Mouse (Mus musculus): ENCODE measurements around the gene Zbtb16. TPM values are rescaled to one million over a fixed set of nuclear protein-coding genes. Genes with fewer than 3 reads are reported as not detected.

The Zbtb16 gene
- polyA plus RNA-seq, 1 experiment from 2014 or later, result 3.0 TPM

DNA sequence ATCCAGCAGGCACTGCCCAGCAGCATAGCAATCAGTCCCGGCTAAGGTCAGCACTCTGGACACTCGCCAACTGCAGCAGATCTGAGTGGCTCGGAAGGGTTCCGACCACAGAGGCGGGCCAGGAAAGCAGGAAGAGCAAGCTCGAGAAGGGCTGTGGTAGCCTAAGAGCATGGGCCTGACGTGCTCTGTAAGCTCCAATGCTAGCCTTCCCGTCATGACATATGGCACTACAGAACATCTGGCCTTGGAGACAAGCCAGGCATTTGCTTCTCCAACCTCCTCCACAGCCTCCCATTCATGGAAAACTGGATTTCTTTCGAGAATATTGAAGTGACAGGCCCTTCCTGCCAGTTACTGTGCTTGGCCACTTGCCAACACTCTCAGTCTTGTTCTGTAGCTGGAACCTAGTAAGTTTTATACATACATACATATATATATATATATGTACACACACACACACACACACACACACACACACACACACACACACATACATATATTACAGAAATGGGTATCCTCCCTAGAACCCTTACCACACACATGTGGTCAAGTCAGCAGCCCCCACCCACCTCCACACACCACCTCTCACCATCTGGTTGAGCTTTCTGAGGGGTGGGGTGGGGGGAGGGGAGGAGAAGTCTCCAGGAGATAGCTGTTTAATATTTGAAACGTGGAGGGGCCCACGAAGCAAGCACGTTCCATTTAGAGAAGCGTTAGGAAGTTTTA is 75.4 kb downstream of the Zbtb16 start:
- Histone ChIP-seq H3K36me3 (replicated peaks; ENCODE audit: control insufficient read depth, insufficient read depth, low read depth, low read length) (no peaks in the 10 kb centered on the region), H3K9me3 (replicated peaks; ENCODE audit: control insufficient read depth, low read length) (no peaks in the 10 kb centered on the region), H3K4me1 (ENCODE audit: control insufficient read depth, insufficient read depth, low read length) (peaks cover 2% of the 10 kb centered on the region; the same call in 1 of the 2 replicates), H3K4me3 (ENCODE audit: low read depth, low read length) (no peak overlapping the region), H3K9ac (replicated peaks; ENCODE audit: low read length) (no peak overlapping the region), H3K27me3 (ENCODE audit: control insufficient read depth, insufficient read depth, low read length) (no peaks in the 10 kb centered on the region), H3K4me2 (ENCODE audit: low read depth, low read length) (no peak overlapping the region), H3K27ac (replicated peaks; ENCODE audit: low read depth, low read length) (no peak overlapping the region)
- DNase-seq (ENCODE audit: low spot score) (peak; percentile 41), ATAC-seq (replicated peaks; ENCODE audit: insufficient number of reproducible peaks, low FRiP score, low TSS enrichment, low read depth) (peak; percentile 50; the same call in 1 of the 2 replicates)
- 62% methylated on average over 13 of the region's 13 CpGs for WGBS

- H3K36me3 ChIP-seq (replicated peaks; ENCODE audit: control insufficient read depth, insufficient read depth, low read depth, low read length), result no peaks in the 10 kb centered on the region
- no peak overlapping the region for H3K9ac ChIP-seq (replicated peaks; ENCODE audit: low read length)
- DNase-seq (ENCODE audit: low spot score), result no peak
- ATAC-seq (replicated peaks; ENCODE audit: insufficient number of reproducible peaks, low FRiP score, low TSS enrichment, low read depth), result no peak
- no peaks in the 10 kb centered on the region for H3K27me3 ChIP-seq (ENCODE audit: control insufficient read depth, insufficient read depth, low read length)
- no peak overlapping the region for H3K27ac ChIP-seq (replicated peaks; ENCODE audit: low read depth, low read length)
- WGBS, result 87% methylated on average over 4 of the region's 4 CpGs
- H3K4me1 ChIP-seq (ENCODE audit: control insufficient read depth, insufficient read depth, low read length), result peaks cover 2% of the 10 kb centered on the region; the same call in 1 of the 2 replicates
- no peak overlapping the region for H3K4me2 ChIP-seq (ENCODE audit: low read depth, low read length)
- no peak overlapping the region for H3K4me3 ChIP-seq (ENCODE audit: low read depth, low read length)
- no peaks in the 10 kb centered on the region for H3K9me3 ChIP-seq (replicated peaks; ENCODE audit: control insufficient read depth, low read length)
These were observed 76.9 kb downstream of the Zbtb16 start for GRCm38 (mm10) chr9:48759098-48759497.

- DNase-seq (ENCODE audit: low spot score) (no peak), ATAC-seq (replicated peaks; ENCODE audit: insufficient number of reproducible peaks, low FRiP score, low TSS enrichment, low read depth) (no peak)
- 72% methylated on average over 13 of the region's 13 CpGs for WGBS
- Histone ChIP-seq H3K4me1 (ENCODE audit: control insufficient read depth, insufficient read depth, low read length) (peaks cover 2% of the 10 kb centered on the region; the same call in 1 of the 2 replicates), H3K27ac (replicated peaks; ENCODE audit: low read depth, low read length) (no peak overlapping the region), H3K4me2 (ENCODE audit: low read depth, low read length) (no peak overlapping the region), H3K9ac (replicated peaks; ENCODE audit: low read length) (no peak overlapping the region), H3K4me3 (ENCODE audit: low read depth, low read length) (no peak overlapping the region), H3K27me3 (ENCODE audit: control insufficient read depth, insufficient read depth, low read length) (no peaks in the 10 kb centered on the region), H3K36me3 (replicated peaks; ENCODE audit: control insufficient read depth, insufficient read depth, low read depth, low read length) (no peaks in the 10 kb centered on the region), H3K9me3 (replicated peaks; ENCODE audit: control insufficient read depth, low read length) (no peaks in the 10 kb centered on the region)
These were observed 78.1 kb downstream of the Zbtb16 start for GRCm38 (mm10) chr9:48757650-48758580.

DNA sequence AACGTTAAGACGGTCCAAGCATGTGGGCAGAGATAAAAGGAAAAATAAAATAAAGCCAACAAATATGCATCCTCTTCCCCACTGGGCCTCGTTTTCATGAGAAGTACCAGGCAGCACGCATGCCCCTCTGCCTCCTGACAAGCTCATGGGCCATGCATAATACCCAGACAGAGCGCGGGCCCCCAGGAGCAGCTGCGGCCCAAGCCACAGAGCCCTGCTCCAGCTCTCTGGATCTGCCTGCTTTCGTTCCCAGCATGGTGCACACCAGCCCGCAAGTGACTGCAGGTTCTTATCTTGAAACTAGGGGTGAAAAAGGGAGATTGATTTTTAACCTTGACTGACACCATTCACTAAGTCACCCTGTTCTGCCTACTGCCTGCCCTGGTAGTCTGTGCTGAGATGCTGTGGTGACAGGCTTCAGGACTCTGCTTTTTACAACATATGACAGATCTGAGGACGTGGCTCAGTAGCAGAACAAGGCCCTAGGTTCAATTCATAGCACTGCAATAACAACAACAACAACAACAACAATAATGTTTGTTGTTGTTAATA is 79.7 kb downstream of the Zbtb16 start:
- WGBS, result 43% methylated on average over 10 of the region's 10 CpGs
- H3K27me3 ChIP-seq (ENCODE audit: control insufficient read depth, insufficient read depth, low read length), result no peaks in the 10 kb centered on the region
- H3K4me2 ChIP-seq (ENCODE audit: low read depth, low read length), result no peak overlapping the region
- no peaks in the 10 kb centered on the region for H3K9me3 ChIP-seq (replicated peaks; ENCODE audit: control insufficient read depth, low read length)
- peaks cover 2% of the 10 kb centered on the region; the same call in 1 of the 2 replicates for H3K4me1 ChIP-seq (ENCODE audit: control insufficient read depth, insufficient read depth, low read length)
- H3K36me3 ChIP-seq (replicated peaks; ENCODE audit: control insufficient read depth, insufficient read depth, low read depth, low read length), result no peaks in the 10 kb centered on the region
- ATAC-seq (replicated peaks; ENCODE audit: insufficient number of reproducible peaks, low FRiP score, low TSS enrichment, low read depth) (0 out of 2 replicates have a peak, but pooled peaks have one; percentile 67), DNase-seq (ENCODE audit: low spot score) (peak; percentile 25)
- no peak overlapping the region for H3K27ac ChIP-seq (replicated peaks; ENCODE audit: low read depth, low read length)
- H3K9ac ChIP-seq (replicated peaks; ENCODE audit: low read length), result no peak overlapping the region
- H3K4me3 ChIP-seq (ENCODE audit: low read depth, low read length), result no peak overlapping the region

- H3K27ac ChIP-seq (replicated peaks; ENCODE audit: low read depth, low read length), result 0 out of 2 replicates have a peak overlapping the region, but pooled peaks have one; percentile 29
- no peaks in the 10 kb centered on the region for H3K36me3 ChIP-seq (replicated peaks; ENCODE audit: control insufficient read depth, insufficient read depth, low read depth, low read length)
- H3K4me2 ChIP-seq (ENCODE audit: low read depth, low read length), result no peak overlapping the region
- WGBS, result 27% methylated on average over 9 of the region's 9 CpGs
- no peaks in the 10 kb centered on the region for H3K27me3 ChIP-seq (ENCODE audit: control insufficient read depth, insufficient read depth, low read length)
- ATAC-seq (replicated peaks; ENCODE audit: insufficient number of reproducible peaks, low FRiP score, low TSS enrichment, low read depth), result no peak
- no peak overlapping the region for H3K9ac ChIP-seq (replicated peaks; ENCODE audit: low read length)
- no peak overlapping the region for H3K4me3 ChIP-seq (ENCODE audit: low read depth, low read length)
- H3K9me3 ChIP-seq (replicated peaks; ENCODE audit: control insufficient read depth, low read length), result no peaks in the 10 kb centered on the region
- peak; percentile 71 for DNase-seq (ENCODE audit: low spot score)
- peaks cover 2% of the 10 kb centered on the region; the same call in 1 of the 2 replicates for H3K4me1 ChIP-seq (ENCODE audit: control insufficient read depth, insufficient read depth, low read length)
These were observed 80.5 kb downstream of the Zbtb16 start for GRCm38 (mm10) chr9:48755438-48756070.

GRCm38 (mm10) chr9:48754418-48754817 is 81.6 kb downstream of the Zbtb16 start:
- H3K9ac ChIP-seq (replicated peaks; ENCODE audit: low read length), result no peak overlapping the region
- no peak overlapping the region for H3K27ac ChIP-seq (replicated peaks; ENCODE audit: low read depth, low read length)
- H3K4me1 ChIP-seq (ENCODE audit: control insufficient read depth, insufficient read depth, low read length), result peaks cover 2% of the 10 kb centered on the region; the same call in 1 of the 2 replicates
- H3K36me3 ChIP-seq (replicated peaks; ENCODE audit: control insufficient read depth, insufficient read depth, low read depth, low read length), result no peaks in the 10 kb centered on the region
- 95% methylated on average over 6 of the region's 6 CpGs for WGBS
- no peak for ATAC-seq (replicated peaks; ENCODE audit: insufficient number of reproducible peaks, low FRiP score, low TSS enrichment, low read depth)
- DNase-seq (ENCODE audit: low spot score), result no peak
- H3K9me3 ChIP-seq (replicated peaks; ENCODE audit: control insufficient read depth, low read length), result no peaks in the 10 kb centered on the region
- H3K4me3 ChIP-seq (ENCODE audit: low read depth, low read length), result no peak overlapping the region
- H3K27me3 ChIP-seq (ENCODE audit: control insufficient read depth, insufficient read depth, low read length), result no peaks in the 10 kb centered on the region
- H3K4me2 ChIP-seq (ENCODE audit: low read depth, low read length), result no peak overlapping the region

- no peaks in the 10 kb centered on the region for H3K9me3 ChIP-seq (replicated peaks; ENCODE audit: control insufficient read depth, low read length)
- H3K9ac ChIP-seq (replicated peaks; ENCODE audit: low read length), result no peak overlapping the region
- H3K27ac ChIP-seq (replicated peaks; ENCODE audit: low read depth, low read length), result no peak overlapping the region
- no peak for DNase-seq (ENCODE audit: low spot score)
- ATAC-seq (replicated peaks; ENCODE audit: insufficient number of reproducible peaks, low FRiP score, low TSS enrichment, low read depth), result no peak
- 91% methylated on average over 6 of the region's 6 CpGs for WGBS
- no peaks in the 10 kb centered on the region for H3K36me3 ChIP-seq (replicated peaks; ENCODE audit: control insufficient read depth, insufficient read depth, low read depth, low read length)
- no peaks in the 10 kb centered on the region for H3K27me3 ChIP-seq (ENCODE audit: control insufficient read depth, insufficient read depth, low read length)
- peaks cover 2% of the 10 kb centered on the region; the same call in 1 of the 2 replicates for H3K4me1 ChIP-seq (ENCODE audit: control insufficient read depth, insufficient read depth, low read length)
- H3K4me2 ChIP-seq (ENCODE audit: low read depth, low read length), result no peak overlapping the region
- H3K4me3 ChIP-seq (ENCODE audit: low read depth, low read length), result no peak overlapping the region
These were observed 82.1 kb downstream of the Zbtb16 start for GRCm38 (mm10) chr9:48753881-48754280.

Measured in embryonic facial prominence, embryonic 11.5 days (tissue).